In the genomic region with DNA sequence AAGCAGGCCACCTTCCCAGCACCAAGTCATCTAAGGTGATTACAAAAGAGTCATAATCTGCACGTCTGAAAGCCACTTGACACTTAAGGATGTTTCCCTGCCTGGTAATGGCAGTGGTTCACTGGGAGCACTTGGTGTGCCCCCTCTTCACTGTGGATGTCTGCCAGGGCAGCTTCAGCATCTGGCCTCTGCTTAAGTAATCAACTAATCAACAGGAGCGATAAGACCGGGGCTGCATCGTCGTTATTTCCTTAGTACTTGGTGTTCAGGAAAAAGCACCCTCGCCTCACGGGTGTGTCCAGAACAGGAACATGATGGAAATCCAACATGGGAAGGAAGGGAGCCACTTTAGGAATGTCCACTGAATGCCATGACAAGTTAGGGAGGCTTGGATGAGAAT, we compare ENCODE assay signal across 9 mouse cellular contexts.
DNase-seq lines count a peak whose midpoint lies in the region; ATAC-seq and TF ChIP-seq lines count a peak whose summit lies in the region.
"Had no signal": no experiment of that assay in that cellular context is flagged by ENCODE, and none has a peak within 500 bp of the region (broad histone marks: within the 10 kb centered on the region; RNA-seq: fewer than 3 reads in every experiment).

No protein-coding gene starts in this region.

- no peak overlapping the region for H3K9ac ChIP-seq in forebrain, embryonic 13.5 days
- H3K9ac ChIP-seq: liver, embryonic 13.5 days had no signal

- 67% methylated on average over 7 of the region's 7 CpGs for WGBS in forebrain, embryonic 13.5 days

- TF ChIP-seq POLR2A in testis, adult 2 months (IDR thresholded peaks at IDR 0.05; ENCODE audit: control insufficient read depth, low read depth, low read length) = no peak

- no peak for DNase-seq in testis, postnatal 10 days (ENCODE audit: low spot score)
- DNase-seq in heart, adult 9 months (ENCODE audit: low spot score in 2 of 2) = peak; percentile 77 to 93
- peak; percentile 78 to 86 for DNase-seq in lung, adult 18-20 months
- DNase-seq in adipocyte (ENCODE audit: low spot score) = no peak
- no peak for DNase-seq in left cerebral cortex, adult 18-20 months (ENCODE audit: low spot score in 2 of 2)
- DNase-seq: liver, embryonic 13.5 days; retina, postnatal 1 day had no signal

- no peak overlapping the region for H3K4me2 ChIP-seq in forebrain, embryonic 13.5 days
- H3K4me2 ChIP-seq: liver, embryonic 13.5 days had no signal

- ATAC-seq in forebrain, embryonic 13.5 days = no peak

- H3K36me3 ChIP-seq in testis, adult 2 months (ENCODE audit: control insufficient read depth, insufficient read depth, low read length) = no peaks in the 10 kb centered on the region
- no peaks in the 10 kb centered on the region for H3K36me3 ChIP-seq in forebrain, embryonic 13.5 days (ENCODE audit: poor library complexity, severe bottlenecking)
- H3K36me3 ChIP-seq: liver, embryonic 13.5 days had no signal

- no peak overlapping the region for H3K4me3 ChIP-seq in testis, adult 2 months (ENCODE audit: control insufficient read depth, low read depth, low read length)
- no peak overlapping the region for H3K4me3 ChIP-seq in forebrain, embryonic 13.5 days
- H3K4me3 ChIP-seq: liver, embryonic 13.5 days had no signal

- H3K27ac ChIP-seq in testis, adult 2 months (ENCODE audit: control insufficient read depth, insufficient read depth, low read depth, low read length) = peak overlapping the region; percentile 41; the same call in 1 of the 2 replicates
- H3K27ac ChIP-seq in forebrain, embryonic 13.5 days = no peak overlapping the region
- H3K27ac ChIP-seq: liver, embryonic 13.5 days had no signal

- no peaks in the 10 kb centered on the region for H3K9me3 ChIP-seq in forebrain, embryonic 13.5 days (replicated peaks)

- no peaks in the 10 kb centered on the region for H3K27me3 ChIP-seq in testis, adult 2 months (ENCODE audit: control insufficient read depth, insufficient read depth, low read length)
- H3K27me3 ChIP-seq in forebrain, embryonic 13.5 days = no peaks in the 10 kb centered on the region
- H3K27me3 ChIP-seq: liver, embryonic 13.5 days had no signal

- no peak for TF ChIP-seq CTCF in testis, adult 2 months (IDR thresholded peaks at IDR 0.05; ENCODE audit: control insufficient read depth, insufficient read depth, insufficient replicate concordance, low read depth, low read length)

- H3K4me1 ChIP-seq in testis, adult 2 months (ENCODE audit: control insufficient read depth, insufficient read depth, low read length) = peaks cover 2% of the 10 kb centered on the region; the same call in 1 of the 2 replicates
- H3K4me1 ChIP-seq in forebrain, embryonic 13.5 days = no peaks in the 10 kb centered on the region
- H3K4me1 ChIP-seq: liver, embryonic 13.5 days had no signal

Comparison
In these comparisons a context has a peak if more than half of its experiments do, and no peak if none do; other contexts are left out.
1. DNase-seq: peak in heart, adult 9 months (2 of 2) and lung, adult 18-20 months (2 of 2); none in testis, postnatal 10 days (single experiment), adipocyte (single experiment) and left cerebral cortex, adult 18-20 months (0 of 2).